Mouse (Mus musculus): Measurements from ENCODE around the gene Slc44a4. TPM values are rescaled to one million over a fixed set of nuclear protein-coding genes. Genes with fewer than 3 reads are reported as not detected.
"Not testable (repeated sequence)": the region's sequence is repeated elsewhere in the genome, so short reads cannot be mapped to it uniquely, and the experiment has no call there.

Gene Slc44a4
- total RNA-seq, 2 experiments from 2014 or later = 0.14 to 0.30 TPM

DNA sequence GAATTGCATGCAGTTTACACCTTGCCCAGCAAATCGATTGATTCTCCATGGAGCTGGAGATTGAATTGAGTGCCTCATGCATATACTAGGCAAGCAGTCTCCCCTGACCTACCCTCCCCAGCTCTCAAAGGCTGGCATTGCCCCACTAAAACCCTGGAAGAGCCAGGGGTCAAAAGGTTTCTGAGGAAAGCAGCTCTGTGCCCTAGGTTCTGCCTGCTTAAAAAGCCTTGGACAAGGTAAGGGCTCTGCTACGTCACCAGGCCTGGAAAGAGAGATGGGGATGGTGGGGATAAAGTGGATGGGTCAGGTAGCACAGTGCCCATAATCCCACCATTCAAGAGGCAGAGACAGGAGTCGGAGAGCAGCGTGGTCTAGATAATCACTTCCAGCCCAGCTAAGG, 40.6 kb downstream of the Slc44a4 start:
- intact Hi-C loops (cut with DNase I) = no loop called here

DNA sequence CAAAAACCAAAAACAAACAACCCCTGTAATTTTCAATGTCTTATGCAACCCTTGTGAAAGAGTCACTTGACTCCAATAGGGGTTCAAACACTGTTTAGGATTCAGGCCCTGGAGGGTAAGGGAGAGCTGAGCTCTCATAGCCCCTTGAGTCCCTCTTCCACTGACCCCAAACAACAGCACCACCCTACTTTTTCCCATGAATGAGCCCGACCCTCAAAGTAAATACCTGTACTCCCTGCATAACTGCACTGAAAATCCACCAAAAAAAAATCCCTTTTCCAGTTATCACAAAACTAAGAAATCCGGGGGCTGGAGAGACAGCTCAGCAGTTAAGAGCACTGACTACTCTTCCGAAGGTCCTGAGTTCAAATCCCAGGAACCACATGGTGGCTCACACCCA, 41.6 kb downstream of the Slc44a4 start:
- intact Hi-C loops (cut with DNase I) = no loop called here
- no peak for DNase-seq (ENCODE audit: extremely low spot score in 1 of 2, low spot score in 2 of 2)

More for the DNA sequence above, 40.6 kb downstream of the Slc44a4 start:
- no peak for DNase-seq (ENCODE audit: extremely low spot score in 1 of 2, low spot score in 2 of 2)

DNA sequence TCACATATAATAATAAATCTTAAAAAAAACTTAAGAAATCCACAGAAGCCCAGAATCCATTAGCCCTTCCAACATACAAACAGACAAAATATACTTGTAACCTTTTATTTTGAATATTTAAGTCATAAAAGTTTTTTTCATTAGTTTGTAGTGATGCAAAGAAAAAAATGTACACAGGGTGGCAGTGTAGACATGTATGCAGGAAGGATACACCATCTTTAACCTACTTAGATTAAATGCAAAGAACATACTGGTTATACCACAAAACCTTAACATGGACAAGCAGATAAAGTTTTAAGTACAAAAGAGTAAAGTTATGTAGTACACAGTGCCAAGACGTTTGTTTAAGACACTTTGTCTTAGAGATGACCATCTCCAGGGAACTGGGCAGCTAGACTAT, 42.1 kb downstream of the Slc44a4 start:
- intact Hi-C loops (cut with DNase I) = no loop called here
- DNase-seq (ENCODE audit: extremely low spot score in 1 of 2, low spot score in 2 of 2) = no peak

DNA sequence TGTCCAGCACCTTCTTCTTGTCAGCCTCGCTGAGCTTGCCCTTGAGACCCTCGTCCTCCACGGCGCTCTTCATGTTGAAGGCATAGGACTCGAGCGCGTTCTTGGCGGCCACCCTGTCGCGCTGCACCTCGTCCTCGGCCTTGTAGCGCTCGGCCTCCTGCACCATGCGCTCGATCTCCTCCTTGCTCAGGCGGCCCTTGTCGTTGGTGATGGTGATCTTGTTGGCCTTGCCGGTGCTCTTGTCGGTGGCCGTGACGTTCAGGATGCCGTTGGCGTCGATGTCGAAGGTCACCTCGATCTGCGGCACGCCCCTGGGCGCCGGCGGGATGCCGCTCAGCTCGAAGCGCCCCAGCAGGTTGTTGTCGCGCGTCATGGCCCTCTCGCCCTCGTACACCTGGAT, 43.0 kb downstream of the Slc44a4 start:
- DNase-seq (ENCODE audit: extremely low spot score in 1 of 2, low spot score in 2 of 2); intact Hi-C loops (cut with DNase I): not testable (repeated sequence)

DNA sequence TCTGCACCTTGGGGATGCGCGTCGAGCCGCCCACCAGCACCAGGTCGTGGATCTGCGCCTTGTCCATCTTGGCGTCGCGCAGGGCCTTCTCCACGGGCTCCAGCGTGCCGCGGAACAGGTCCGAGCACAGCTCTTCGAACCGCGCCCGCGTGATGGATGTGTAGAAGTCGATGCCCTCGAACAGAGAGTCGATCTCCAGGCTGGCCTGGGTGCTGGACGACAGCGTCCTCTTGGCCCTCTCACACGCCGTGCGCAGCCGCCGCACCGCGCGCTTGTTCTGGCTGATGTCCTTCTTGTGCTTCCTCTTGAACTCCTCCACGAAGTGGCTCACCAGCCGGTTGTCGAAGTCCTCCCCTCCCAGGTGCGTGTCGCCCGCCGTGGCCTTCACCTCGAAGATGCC, 43.7 kb downstream of the Slc44a4 start:
- intact Hi-C loops (cut with DNase I); DNase-seq (ENCODE audit: extremely low spot score in 1 of 2, low spot score in 2 of 2): not testable (repeated sequence)

DNA sequence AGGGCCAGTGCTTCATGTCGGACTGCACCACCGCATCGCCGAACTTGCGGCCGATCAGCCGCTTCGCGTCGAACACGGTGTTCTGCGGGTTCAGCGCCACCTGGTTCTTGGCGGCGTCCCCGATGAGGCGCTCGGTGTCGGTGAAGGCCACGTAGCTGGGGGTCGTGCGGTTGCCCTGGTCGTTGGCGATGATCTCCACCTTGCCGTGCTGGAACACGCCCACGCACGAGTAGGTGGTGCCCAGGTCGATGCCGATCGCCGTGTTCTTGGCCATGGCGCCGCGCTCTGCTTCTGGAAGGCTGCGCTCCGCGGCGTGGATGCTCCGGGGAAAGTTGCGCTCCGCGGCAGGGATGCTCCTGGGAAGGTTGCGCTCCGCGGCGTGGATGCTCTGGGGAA, 44.5 kb downstream of the Slc44a4 start:
- intact Hi-C loops (cut with DNase I); DNase-seq (ENCODE audit: extremely low spot score in 1 of 2, low spot score in 2 of 2): not testable (repeated sequence)

DNA sequence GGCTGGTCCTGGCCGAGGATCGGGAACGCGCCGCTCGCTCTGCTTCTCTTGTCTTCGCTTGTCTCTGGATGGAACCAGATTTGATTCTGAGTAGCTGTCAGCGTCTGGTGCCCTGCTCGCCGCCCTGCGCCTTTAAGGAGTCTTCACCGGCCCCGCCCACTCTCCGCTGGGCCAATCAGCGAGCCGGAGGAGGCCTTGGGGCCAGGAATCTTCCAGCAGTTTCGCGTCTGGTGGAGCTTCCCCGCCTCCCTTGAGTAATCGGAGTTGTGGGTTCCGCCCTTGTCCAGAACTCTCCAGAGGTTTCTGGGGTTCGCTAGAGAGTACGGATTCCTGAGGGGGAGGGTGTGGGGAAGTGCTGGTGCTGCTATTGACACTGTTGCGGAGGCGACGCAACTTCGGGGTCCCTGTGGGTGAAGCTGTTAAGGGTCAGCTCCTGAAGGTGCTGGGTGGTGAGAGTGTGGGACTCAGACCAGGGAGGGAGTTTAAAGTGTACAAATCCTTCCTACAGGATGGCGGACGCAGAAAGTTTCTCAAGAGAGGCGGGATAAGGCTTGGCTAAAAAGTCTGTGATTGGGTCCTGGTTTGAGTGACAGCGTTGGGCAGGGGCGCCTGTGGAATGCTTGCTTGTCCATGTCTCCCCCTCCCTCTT, 45.0 kb downstream of the Slc44a4 start, which contains the start of gene Hspa1b:
Hspa1b (minus strand) TSS at position 109 of the 649 bp plus-strand sequence.
- peak; percentile 60 to 83 for DNase-seq (ENCODE audit: extremely low spot score in 1 of 2, low spot score in 2 of 2)
- intact Hi-C loops (cut with DNase I) = not testable (repeated sequence)

DNA sequence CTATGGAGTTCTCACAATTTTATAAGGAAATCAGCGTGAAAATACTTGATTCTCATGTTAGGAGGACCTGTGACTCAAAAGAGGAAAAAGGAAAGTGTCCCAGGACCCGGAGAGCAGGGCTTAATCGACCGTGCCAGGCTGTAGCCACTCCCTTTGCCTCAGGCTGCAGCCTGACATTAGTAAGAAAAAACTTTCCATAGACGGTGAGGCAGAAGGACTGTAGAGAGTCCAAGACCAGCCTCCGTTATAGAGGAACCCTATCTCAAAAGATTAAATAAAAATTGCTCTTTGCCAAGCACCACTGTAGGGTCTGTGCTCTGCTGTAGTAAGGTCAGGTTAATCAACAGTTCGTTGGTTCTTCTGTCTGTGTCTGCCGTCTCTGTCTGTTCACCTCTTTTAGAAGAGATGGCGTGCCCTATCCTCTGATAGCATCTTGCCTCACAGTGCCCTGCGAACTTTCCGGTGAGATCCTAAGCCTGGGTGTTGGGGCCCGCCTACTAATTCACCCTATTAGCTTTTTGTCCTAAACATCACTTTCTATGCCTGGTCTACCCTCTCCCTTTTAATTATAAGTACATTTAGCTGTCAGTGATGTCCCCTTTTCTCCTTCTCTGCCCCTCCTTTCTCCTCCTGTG, 45.7 kb downstream of the Slc44a4 start:
- intact Hi-C loops (cut with DNase I) = no loop called here
- DNase-seq (ENCODE audit: extremely low spot score in 1 of 2, low spot score in 2 of 2) = no peak

DNA sequence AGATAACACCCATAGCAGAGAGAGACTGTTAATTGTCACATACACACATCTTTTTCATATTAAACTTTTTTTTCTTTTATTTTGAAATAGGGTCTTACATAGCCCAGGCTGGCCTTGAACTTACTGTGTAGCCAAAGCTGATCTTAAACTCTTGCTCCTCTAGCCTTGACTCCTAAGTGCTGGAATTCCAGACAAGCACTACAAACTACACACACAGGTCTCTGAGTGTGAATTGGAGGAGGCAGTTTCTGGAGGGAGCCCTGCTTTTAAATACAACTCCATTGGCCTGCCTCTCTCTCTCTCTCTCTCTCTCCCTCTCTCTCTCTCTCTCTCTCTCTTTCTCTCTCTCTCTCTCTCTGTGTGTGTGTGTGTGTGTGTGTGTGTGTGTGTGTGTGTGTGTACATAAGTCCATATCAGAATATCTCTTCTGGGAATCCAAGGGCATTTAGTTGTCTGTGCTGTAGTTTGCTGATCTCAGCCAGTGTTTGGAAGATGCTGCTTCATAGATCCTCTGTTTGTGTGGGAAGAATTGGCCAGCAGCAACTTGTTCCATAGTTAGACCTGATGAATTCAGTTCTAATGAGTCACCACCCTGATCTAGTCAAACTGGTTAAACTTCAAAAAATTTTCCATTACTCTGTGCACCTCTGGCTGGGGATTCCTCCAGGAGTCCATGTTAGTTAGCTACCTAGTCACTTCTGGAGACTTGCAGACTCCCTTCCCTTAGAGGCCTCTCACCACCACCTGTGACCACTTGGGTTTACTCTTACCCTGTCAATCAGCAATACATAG, 46.6 kb downstream of the Slc44a4 start:
- DNase-seq (ENCODE audit: extremely low spot score in 1 of 2, low spot score in 2 of 2) = no peak
- intact Hi-C loops (cut with DNase I) = no loop called here

DNA sequence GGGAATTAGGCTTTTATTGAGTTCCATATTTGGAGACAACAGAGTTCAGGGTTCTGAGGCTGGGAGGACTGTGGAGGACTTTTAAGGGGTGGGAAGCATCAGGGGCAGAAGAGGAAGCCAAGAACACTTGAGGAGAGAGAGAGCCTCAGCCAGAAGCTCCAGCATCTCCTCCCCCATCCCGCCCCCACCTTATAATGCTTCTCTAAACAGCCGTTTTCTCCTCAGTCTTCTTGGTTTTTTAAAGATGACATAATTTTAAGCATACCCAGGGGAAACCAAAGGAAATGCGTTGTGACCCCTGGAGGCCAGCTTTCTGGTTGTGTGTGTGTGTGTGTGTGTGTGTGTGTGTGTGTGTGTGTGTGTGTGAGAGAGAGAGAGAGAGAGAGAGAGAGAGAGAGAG, 47.9 kb downstream of the Slc44a4 start:
- intact Hi-C loops (cut with DNase I) = no loop called here
- no peak for DNase-seq (ENCODE audit: extremely low spot score in 1 of 2, low spot score in 2 of 2)

DNA sequence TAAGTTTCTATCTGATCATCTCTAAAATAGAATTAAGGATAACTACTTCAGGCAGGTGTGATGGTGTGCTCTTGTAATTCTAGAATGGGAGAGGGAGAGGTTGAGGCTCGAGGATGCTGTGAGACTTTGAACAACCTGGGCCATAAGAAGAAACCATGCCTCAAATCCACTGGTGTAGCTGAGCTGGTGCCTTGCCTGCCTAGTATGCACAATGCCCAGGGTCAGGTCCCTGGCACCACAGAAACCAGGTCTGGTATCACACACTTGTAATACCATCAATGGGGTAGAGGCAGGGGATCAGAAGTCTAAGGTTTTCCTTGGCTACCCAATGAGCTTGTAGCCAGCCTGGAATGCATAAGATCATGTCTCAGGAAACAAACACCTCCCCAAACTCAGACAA, 48.6 kb downstream of the Slc44a4 start:
- intact Hi-C loops (cut with DNase I) = no loop called here
- no peak for DNase-seq (ENCODE audit: extremely low spot score in 1 of 2, low spot score in 2 of 2)

DNA sequence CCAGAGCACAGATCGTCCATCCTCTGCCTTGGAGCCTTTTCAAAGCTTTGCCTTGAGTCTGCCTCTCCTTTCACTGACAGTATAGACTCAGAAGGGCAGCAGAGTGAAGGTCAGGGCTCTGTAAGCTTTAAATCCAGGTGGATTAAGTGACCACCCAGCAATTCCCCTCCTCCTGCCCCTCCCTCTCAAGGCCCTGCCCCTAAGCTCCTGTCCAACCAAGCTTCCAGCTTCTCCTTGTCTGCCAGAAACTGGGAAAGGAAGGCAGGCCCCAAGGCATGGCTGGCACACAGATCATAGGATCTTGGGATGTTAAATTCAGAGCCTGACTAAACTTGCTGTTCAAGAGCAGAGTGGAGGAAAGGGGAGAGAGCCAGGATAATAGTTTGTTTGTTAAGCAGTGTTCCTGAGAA, 50.4 kb downstream of the Slc44a4 start:
- intact Hi-C loops (cut with DNase I) = no loop called here
- DNase-seq (ENCODE audit: extremely low spot score in 1 of 2, low spot score in 2 of 2) = no peak

DNA sequence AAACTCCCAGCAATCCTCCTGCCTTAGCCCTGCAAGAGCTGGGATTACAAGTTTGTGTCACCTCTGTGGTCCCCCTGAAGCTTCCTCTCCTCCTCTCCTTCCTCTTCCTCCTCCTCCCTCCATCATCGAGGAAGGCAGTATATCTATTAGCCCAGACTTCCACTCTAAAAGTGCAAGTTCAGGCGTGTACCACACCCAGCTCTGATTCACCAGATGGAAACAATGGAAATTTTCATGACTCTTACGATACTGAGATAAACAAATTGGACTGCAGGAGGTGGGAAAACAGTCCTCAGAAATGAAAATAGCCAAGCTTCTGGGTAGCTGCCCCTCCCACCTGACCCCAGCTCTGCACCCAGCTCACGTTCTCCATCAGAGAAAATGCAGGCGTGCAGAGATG, 51.4 kb downstream of the Slc44a4 start:
- DNase-seq (ENCODE audit: extremely low spot score in 1 of 2, low spot score in 2 of 2) = no peak
- intact Hi-C loops (cut with DNase I) = no loop called here

DNA sequence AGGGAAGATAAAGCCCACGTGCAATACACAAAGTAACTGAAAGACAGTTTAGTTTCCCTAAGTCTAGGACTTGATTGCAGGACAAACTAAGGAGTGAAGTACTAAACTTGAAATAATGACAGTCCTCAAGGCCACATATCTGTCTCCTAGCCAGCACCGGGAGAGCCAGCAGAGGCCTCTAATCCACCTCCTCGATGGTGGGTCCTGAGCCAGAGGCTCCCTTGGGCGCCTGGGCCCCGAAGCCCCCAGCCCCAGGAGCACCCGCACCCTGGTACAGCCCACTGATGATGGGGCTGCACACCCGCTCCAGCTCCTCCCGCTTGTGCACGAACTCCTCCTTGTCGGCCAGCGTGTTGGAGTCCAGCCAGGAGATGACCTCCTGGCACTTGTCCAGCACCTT, 55.6 kb downstream of the Slc44a4 start, which contains the start of gene Gm20481:
Gm20481 (plus strand) TSS at position 91 of the 400 bp plus-strand sequence.
- intact Hi-C loops (cut with DNase I) = not testable (repeated sequence)
- DNase-seq (ENCODE audit: extremely low spot score in 1 of 2, low spot score in 2 of 2) = peak in 1 of 2 experiments; percentile 9

DNA sequence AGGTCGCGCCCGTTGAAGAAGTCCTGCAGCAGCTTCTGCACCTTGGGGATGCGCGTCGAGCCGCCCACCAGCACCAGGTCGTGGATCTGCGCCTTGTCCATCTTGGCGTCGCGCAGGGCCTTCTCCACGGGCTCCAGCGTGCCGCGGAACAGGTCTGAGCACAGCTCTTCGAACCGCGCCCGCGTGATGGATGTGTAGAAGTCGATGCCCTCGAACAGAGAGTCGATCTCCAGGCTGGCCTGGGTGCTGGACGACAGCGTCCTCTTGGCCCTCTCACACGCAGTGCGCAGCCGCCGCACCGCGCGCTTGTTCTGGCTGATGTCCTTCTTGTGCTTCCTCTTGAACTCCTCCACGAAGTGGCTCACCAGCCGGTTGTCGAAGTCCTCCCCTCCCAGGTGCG, 56.6 kb downstream of the Slc44a4 start:
- intact Hi-C loops (cut with DNase I); DNase-seq (ENCODE audit: extremely low spot score in 1 of 2, low spot score in 2 of 2): not testable (repeated sequence)

DNA sequence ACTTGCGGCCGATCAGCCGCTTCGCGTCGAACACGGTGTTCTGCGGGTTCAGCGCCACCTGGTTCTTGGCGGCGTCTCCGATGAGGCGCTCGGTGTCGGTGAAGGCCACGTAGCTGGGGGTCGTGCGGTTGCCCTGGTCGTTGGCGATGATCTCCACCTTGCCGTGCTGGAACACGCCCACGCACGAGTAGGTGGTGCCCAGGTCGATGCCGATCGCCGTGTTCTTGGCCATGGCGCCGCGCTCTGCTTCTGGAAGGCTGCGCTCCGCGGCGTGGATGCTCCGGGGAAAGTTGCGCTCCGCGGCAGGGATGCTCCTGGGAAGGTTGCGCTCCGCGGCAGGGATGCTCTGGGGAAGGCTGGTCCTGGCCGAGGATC, 57.4 kb downstream of the Slc44a4 start:
- intact Hi-C loops (cut with DNase I); DNase-seq (ENCODE audit: extremely low spot score in 1 of 2, low spot score in 2 of 2): not testable (repeated sequence)

DNA sequence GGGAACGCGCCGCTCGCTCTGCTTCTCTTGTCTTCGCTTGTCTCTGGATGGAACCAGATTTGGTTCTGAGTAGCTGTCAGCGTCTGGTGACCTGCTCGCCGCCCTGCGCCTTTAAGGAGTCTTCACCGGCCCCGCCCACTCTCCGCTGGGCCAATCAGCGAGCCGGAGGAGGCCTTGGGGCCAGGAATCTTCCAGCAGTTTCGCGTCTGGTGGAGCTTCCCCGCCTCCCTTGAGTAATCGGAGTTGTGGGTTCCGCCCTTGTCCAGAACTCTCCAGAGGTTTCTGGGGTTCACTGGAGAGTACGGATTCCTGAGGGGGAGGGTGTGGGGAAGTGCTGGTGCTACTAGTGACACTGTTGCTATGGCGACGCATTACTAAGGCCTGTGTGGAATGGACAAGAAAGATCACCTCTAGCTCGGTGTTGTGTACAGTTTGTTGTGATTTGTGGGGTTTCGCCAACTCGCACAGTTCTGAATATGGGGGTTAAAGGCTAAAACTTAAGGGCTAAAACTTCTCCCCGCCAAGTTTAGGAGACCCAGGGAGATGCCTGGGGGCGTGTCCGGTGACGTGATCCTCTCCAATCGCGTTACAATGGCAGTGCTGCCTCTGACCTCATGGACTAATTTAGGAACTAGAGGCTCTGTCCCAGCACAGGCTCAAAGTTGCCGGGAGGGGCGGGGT, 57.9 kb downstream of the Slc44a4 start, which contains the start of the genes Hspa1a and Hspa1l:
Hspa1a (minus strand) TSS at position 88 of the 681 bp plus-strand sequence.
Hspa1l (plus strand) TSS at position 635 of the 681 bp plus-strand sequence.
- DNase-seq (ENCODE audit: extremely low spot score in 1 of 2, low spot score in 2 of 2) = peak; percentile 69 to 82
- intact Hi-C loops (cut with DNase I) = not testable (repeated sequence)

DNA sequence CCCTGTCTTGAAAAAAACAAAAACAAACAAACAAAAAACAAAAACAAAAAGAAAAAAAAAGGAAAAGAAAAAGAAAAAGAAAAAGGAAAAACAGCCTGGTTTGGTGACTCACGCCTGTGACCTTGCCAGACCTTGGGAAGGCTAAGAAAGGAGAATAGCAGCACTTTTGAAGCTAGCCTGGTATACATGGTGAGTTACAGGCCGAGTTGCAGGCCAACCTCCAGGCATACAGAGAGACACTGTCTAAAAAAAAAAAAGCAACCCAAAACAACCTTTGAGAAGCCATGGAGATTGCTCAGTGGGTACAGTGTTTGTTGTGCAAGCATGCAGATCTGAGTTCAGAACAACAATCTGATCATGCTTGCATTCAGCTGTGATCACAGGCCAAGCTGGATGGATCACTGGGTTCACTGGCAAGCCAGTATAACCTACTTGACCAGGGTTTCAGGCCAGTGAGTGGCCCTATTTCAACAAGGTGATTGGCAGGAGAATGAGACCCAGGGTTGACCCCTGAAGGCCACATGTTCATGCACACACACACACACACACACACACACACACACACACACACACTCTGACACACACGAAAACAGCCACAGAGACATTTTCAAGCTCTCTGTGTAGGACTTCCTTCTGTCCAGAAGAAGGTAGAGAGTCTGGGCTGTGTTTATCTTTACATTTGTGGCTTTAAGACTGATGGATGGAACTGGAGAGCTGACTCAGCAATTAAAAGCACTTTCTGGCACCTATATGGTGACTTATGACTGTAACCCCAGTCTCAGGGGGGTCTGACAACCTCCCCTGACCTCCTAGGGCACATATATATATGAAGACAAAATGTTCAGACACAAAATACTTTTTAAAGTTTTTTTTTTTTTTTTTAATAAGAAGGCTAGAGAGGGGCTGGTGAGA, 61.6 kb downstream of the Slc44a4 start:
- intact Hi-C loops (cut with DNase I) = no loop called here
- no peak for DNase-seq (ENCODE audit: extremely low spot score in 1 of 2, low spot score in 2 of 2)
